Mouse (Mus musculus): Measurements from ENCODE around the gene Hivep3. TPM values are rescaled to one million over a fixed set of nuclear protein-coding genes. Genes with fewer than 3 reads are reported as not detected.

The Hivep3 gene
- total and polyA plus RNA-seq, 2 experiments = 0.95 to 1.5 TPM

GRCm38 (mm10) chr4:119806556-119806955 is 73.0 kb downstream of the Hivep3 start:
- H3K27me3 ChIP-seq (ENCODE audit: control insufficient read depth, insufficient read depth, low read length) = no peaks in the 10 kb centered on the region
- TF ChIP-seq CTCF (IDR thresholded peaks at IDR 0.05; ENCODE audit: low read depth, low read length) (no peak), POLR2A (IDR thresholded peaks at IDR 0.05; ENCODE audit: extremely low read depth, insufficient read depth, low read length) (no peak)
- H3K27ac ChIP-seq (replicated peaks; ENCODE audit: insufficient read depth, low read depth, low read length) = no peak overlapping the region
- H3K4me3 ChIP-seq (ENCODE audit: insufficient read depth, low read depth, low read length) = no peak overlapping the region
- no peaks in the 10 kb centered on the region for H3K4me1 ChIP-seq (ENCODE audit: control insufficient read depth, insufficient read depth, low read length)
- no peak for DNase-seq (ENCODE audit: extremely low read depth, low read depth, low spot score)
- H3K79me2 ChIP-seq (ENCODE audit: control insufficient read depth, insufficient read depth, low read length) = no peaks in the 10 kb centered on the region
- H3K36me3 ChIP-seq (ENCODE audit: control insufficient read depth, insufficient read depth, low read length) = no peaks in the 10 kb centered on the region
- H3K9ac ChIP-seq (ENCODE audit: low read depth, low read length) = no peak overlapping the region
- 58% methylated on average over 2 of the region's 2 CpGs for WGBS

- H3K27ac ChIP-seq (replicated peaks; ENCODE audit: insufficient read depth, low read depth, low read length) = no peak overlapping the region
- H3K4me1 ChIP-seq (ENCODE audit: control insufficient read depth, insufficient read depth, low read length) = no peaks in the 10 kb centered on the region
- no peaks in the 10 kb centered on the region for H3K79me2 ChIP-seq (ENCODE audit: control insufficient read depth, insufficient read depth, low read length)
- H3K27me3 ChIP-seq (ENCODE audit: control insufficient read depth, insufficient read depth, low read length) = no peaks in the 10 kb centered on the region
- no peak overlapping the region for H3K9ac ChIP-seq (ENCODE audit: low read depth, low read length)
- no peak for DNase-seq (ENCODE audit: extremely low read depth, low read depth, low spot score)
- H3K4me3 ChIP-seq (ENCODE audit: insufficient read depth, low read depth, low read length) = no peak overlapping the region
- TF ChIP-seq POLR2A (IDR thresholded peaks at IDR 0.05; ENCODE audit: extremely low read depth, insufficient read depth, low read length) = no peak
- TF ChIP-seq CTCF (IDR thresholded peaks at IDR 0.05; ENCODE audit: low read depth, low read length) = no peak
- 48% methylated on average over 2 of the region's 2 CpGs for WGBS
- H3K36me3 ChIP-seq (ENCODE audit: control insufficient read depth, insufficient read depth, low read length) = no peaks in the 10 kb centered on the region
Measured at GRCm38 (mm10) chr4:119807359-119807758, 73.8 kb downstream of the Hivep3 start.

GRCm38 (mm10) chr4:119809245-119809644 is 75.7 kb downstream of the Hivep3 start:
- H3K9ac ChIP-seq (ENCODE audit: low read depth, low read length) = no peak overlapping the region
- H3K27ac ChIP-seq (replicated peaks; ENCODE audit: insufficient read depth, low read depth, low read length) = no peak overlapping the region
- 51% methylated on average over 5 of the region's 5 CpGs for WGBS
- peak; percentile 30 for DNase-seq (ENCODE audit: extremely low read depth, low read depth, low spot score)
- H3K4me3 ChIP-seq (ENCODE audit: insufficient read depth, low read depth, low read length) = no peak overlapping the region
- 0 out of 2 replicates have a peak, but pooled peaks cover 2% of the 10 kb centered on the region for H3K27me3 ChIP-seq (ENCODE audit: control insufficient read depth, insufficient read depth, low read length)
- H3K36me3 ChIP-seq (ENCODE audit: control insufficient read depth, insufficient read depth, low read length) = no peaks in the 10 kb centered on the region
- H3K79me2 ChIP-seq (ENCODE audit: control insufficient read depth, insufficient read depth, low read length) = no peaks in the 10 kb centered on the region
- no peaks in the 10 kb centered on the region for H3K4me1 ChIP-seq (ENCODE audit: control insufficient read depth, insufficient read depth, low read length)
- TF ChIP-seq POLR2A (IDR thresholded peaks at IDR 0.05; ENCODE audit: extremely low read depth, insufficient read depth, low read length) (no peak), CTCF (IDR thresholded peaks at IDR 0.05; ENCODE audit: low read depth, low read length) (0 out of 2 replicates have a peak, but pooled peaks have one; percentile 9)

GRCm38 (mm10) chr4:119812775-119813174 is 79.2 kb downstream of the Hivep3 start:
- H3K9ac ChIP-seq (ENCODE audit: low read depth, low read length) = no peak overlapping the region
- no peaks in the 10 kb centered on the region for H3K36me3 ChIP-seq (ENCODE audit: control insufficient read depth, insufficient read depth, low read length)
- no peak for TF ChIP-seq POLR2A (IDR thresholded peaks at IDR 0.05; ENCODE audit: extremely low read depth, insufficient read depth, low read length)
- TF ChIP-seq CTCF (IDR thresholded peaks at IDR 0.05; ENCODE audit: low read depth, low read length) = no peak
- WGBS = 33% methylated on average over 2 of the region's 2 CpGs
- no peak overlapping the region for H3K4me3 ChIP-seq (ENCODE audit: insufficient read depth, low read depth, low read length)
- H3K27ac ChIP-seq (replicated peaks; ENCODE audit: insufficient read depth, low read depth, low read length) = no peak overlapping the region
- 0 out of 2 replicates have a peak, but pooled peaks cover 1% of the 10 kb centered on the region for H3K4me1 ChIP-seq (ENCODE audit: control insufficient read depth, insufficient read depth, low read length)
- no peak for DNase-seq (ENCODE audit: extremely low read depth, low read depth, low spot score)
- peaks cover 4% of the 10 kb centered on the region; the same call in 1 of the 2 replicates for H3K79me2 ChIP-seq (ENCODE audit: control insufficient read depth, insufficient read depth, low read length)
- H3K27me3 ChIP-seq (ENCODE audit: control insufficient read depth, insufficient read depth, low read length) = peaks cover 9% of the 10 kb centered on the region; the same call in 1 of the 2 replicates

- no peak overlapping the region for H3K4me3 ChIP-seq (ENCODE audit: insufficient read depth, low read depth, low read length)
- H3K27ac ChIP-seq (replicated peaks; ENCODE audit: insufficient read depth, low read depth, low read length) = no peak overlapping the region
- 0 out of 2 replicates have a peak, but pooled peaks cover 1% of the 10 kb centered on the region for H3K4me1 ChIP-seq (ENCODE audit: control insufficient read depth, insufficient read depth, low read length)
- TF ChIP-seq POLR2A (IDR thresholded peaks at IDR 0.05; ENCODE audit: extremely low read depth, insufficient read depth, low read length) (no peak), CTCF (IDR thresholded peaks at IDR 0.05; ENCODE audit: low read depth, low read length) (no peak)
- peaks cover 4% of the 10 kb centered on the region; the same call in 1 of the 2 replicates for H3K79me2 ChIP-seq (ENCODE audit: control insufficient read depth, insufficient read depth, low read length)
- DNase-seq (ENCODE audit: extremely low read depth, low read depth, low spot score) = no peak
- no peak overlapping the region for H3K9ac ChIP-seq (ENCODE audit: low read depth, low read length)
- H3K27me3 ChIP-seq (ENCODE audit: control insufficient read depth, insufficient read depth, low read length) = peaks cover 9% of the 10 kb centered on the region; the same call in 1 of the 2 replicates
- WGBS = 50% methylated on average over 5 of the region's 12 CpGs
- no peaks in the 10 kb centered on the region for H3K36me3 ChIP-seq (ENCODE audit: control insufficient read depth, insufficient read depth, low read length)
Measured at GRCm38 (mm10) chr4:119813500-119814184, 80.1 kb downstream of the Hivep3 start.
